Mouse (Mus musculus) T-helper 2 cell (primary cell): ENCODE results near the gene Ferd3l.

Experiments
- in situ Hi-C: fragments of 300-600 bp; cut with MboI, MseI; formaldehyde crosslinking; loops from one replicate; pipeline ENCODE4 v1.15.1; 2025; ENCODE audit warnings: high pct_unique_total_duplicates

Ferd3l gene

DNA sequence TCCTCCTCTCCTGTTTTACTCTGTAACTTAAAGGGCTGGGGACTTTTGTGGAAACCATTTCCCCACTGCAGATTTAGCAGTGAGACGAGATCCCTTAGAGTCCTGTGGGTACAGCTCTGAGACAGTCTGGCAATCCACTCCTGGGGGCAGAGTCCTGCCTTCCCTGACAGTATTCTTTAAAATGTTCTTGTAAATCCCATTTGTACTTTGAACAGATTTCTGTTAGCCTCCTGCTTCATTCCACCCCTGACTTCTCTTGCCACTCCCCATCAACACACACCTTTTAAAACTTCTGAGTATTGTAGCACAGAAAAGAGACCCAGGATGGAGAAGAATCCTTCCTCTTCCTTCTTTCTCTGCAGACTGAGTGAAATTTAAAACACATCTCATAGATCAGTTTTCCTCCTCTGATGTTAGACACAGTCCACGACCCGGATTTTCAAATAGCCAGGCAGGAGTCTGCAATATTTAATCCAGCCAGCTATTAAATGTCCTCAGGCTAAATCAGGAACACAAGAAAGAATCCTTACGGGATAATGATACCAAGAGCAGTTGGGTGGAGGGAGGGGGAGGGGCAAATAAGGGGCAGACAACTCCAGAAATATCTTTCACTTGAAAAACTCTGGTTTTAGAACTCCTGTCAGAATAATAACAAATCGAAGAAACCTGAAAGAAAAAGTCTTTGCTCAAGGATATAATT lies 37.6 kb downstream of the Ferd3l start:
- in situ Hi-C loops = no loop called here

DNA sequence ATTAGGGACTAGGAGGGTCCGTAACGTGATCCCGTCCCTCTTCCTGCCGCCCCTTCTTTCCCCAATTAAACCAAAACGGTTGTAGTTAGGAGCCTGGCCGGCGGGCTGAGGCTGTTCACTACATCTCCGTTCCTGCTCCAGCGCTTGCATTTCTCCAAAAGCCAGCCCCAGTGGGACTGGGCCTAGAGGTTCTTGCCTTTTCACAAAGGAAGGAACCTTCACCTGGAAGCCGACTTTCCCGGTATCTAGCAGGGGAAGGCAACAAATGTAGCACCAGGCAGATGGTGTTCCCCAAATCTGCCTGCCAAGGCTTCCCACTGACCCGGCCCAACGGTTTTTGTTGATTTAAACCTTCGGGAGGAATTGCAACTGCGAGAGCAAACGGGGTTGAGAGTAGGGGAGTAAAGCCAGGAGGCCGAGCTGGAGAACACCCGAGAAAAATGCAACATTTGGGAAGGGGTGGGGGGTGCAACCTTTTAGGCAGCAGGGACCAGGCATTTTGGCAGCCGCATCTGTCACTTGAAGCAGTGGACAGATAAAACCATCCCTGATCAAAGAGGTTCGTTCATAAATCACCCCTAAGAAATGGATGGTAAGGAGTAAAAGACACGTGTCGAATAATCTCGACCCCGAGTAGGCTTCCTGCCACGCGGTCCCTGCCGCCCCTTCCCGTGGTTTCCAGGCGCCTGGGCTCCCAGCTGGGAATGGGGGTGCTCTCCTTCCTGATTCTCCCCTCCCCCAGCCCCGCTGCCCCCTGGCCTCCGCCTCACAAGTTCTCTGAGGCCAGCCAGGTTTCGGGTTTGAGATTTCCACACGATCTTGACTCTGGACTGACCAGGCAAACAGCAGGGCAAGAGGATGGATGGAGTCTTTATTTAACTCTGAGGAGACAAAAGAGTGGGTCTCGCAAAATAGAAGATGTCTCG lies 38.5 kb downstream of the Ferd3l start:
- in situ Hi-C loops = no loop called here

DNA sequence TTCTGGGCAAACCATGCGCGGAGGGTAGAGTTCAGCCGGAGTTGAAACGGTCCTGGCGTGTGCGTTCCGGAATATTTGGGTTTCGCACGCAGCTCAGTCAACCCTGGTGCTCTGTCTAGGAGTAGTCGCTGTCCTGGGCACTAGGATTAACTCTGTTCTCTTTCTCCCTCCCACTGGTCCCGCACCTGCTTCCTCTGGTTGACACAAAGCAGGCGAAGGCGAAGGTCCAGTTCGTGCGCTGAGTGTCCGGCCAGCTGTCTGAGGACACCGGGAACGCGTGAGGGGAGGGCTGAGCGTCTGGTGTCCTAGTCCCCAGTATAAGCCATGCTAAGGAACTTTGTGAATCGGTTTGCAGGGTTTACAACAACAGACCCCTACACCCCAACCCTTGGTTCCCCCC lies 39.3 kb downstream of the Ferd3l start:
- in situ Hi-C loops = no loop called here

DNA sequence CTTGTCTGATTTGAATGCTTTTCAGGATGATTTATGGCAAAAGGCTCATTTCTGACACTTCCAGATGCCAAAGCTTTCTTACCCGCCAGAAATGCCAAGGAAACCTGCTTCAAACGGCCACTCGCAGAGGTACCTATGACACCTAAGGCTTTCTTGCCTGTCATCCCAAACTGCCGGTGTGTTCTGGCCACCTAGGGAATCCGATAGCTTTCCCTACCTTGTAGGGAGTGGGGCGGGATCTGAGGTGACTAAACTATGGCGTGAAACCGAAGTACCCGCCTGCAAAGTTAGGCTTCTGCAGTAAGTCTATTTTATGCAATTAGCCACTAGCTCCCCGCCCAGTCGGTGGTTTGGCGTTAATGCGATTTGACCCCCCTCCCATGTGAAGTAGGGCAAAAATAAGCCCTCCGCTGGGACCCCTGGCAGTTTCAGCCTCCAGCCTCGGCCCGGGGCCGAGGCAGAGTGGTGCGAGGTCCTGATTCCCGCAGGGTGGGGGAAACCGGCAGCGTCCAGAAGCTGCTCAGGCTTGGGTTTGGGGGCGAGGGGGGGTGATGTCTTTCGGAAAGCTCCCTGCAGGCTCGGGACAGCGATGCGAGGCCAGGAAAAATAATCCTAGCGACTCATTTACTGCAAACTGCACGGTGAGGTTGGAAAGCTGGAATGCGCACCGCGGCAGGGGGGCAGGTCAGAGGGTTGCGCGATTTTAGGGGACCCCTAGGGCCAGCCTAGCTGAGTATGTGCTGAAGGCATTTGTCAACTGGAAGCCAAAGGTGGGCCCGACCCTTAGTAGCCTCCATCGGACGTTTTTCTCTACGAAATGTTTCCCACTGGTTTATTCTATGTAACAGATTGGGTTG lies 40.0 kb downstream of the Ferd3l start:
- in situ Hi-C loops = no loop called here

DNA sequence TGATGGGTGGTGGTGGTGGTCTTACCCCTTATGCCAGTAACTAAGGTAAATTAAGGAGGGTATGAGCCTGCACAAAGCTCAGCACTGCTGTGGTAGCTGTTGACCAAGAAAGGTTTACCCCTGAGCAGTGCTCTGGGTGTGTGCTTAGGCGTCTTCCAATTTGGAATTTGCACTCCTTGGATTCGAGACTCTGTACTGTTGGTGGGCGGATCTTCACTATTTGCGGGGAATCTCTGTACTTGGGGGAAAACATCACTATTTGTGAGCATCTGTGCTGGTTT lies 40.6 kb downstream of the Ferd3l start:
- in situ Hi-C loops = no loop called here
